Mouse (Mus musculus) limb, embryonic 14.5 days (tissue): Measurements from ENCODE around the gene Lrrfip1. TPM values are rescaled to one million over a fixed set of nuclear protein-coding genes. Genes with fewer than 3 reads are reported as not detected.

Source experiments
- ATAC-seq: fragments of 200-750 bp; cut with Nextera tagmentation; 2 replicates; pipeline ENCODE4 v1.8.0; 2017; ENCODE audit warnings: low read depth, moderate number of reproducible peaks, moderate TSS enrichment; ENCODE audit not compliant: low FRiP score
- DNase-seq: peaks from one replicate; pipeline ENCODE4 v3.0.0-alpha.2; 2015; ENCODE audit warnings: low spot score
- H3K27ac ChIP-seq: fragments of 300-500 bp; sonication (generic); replicated peaks from 2 replicates; pipeline ENCODE4 v1.5.1; 2014; ENCODE audit warnings: low read depth, mild to moderate bottlenecking, low read length, moderate library complexity, mixed read lengths
- H3K27me3 ChIP-seq: fragments of 300-500 bp; sonication (generic); 2 replicates; pipeline ENCODE4 v1.6.1; 2014; ENCODE audit warnings: low read length, mixed read lengths; ENCODE audit not compliant: control insufficient read depth, insufficient read depth
- H3K36me3 ChIP-seq: fragments of 300-500 bp; sonication (generic); 2 replicates; pipeline ENCODE4 v1.6.1; 2014; ENCODE audit warnings: mild to moderate bottlenecking, low read length, moderate library complexity, mixed read lengths; ENCODE audit not compliant: control insufficient read depth, insufficient read depth
- H3K4me1 ChIP-seq: fragments of 300-500 bp; sonication (generic); 2 replicates; pipeline ENCODE4 v1.6.1; 2014; ENCODE audit warnings: antibody characterized with exemption, low read length, mixed read lengths; ENCODE audit not compliant: control insufficient read depth, insufficient read depth
- H3K4me2 ChIP-seq: fragments of 300-500 bp; sonication (generic); replicated peaks from 2 replicates; pipeline ENCODE4 v1.6.1; 2014; ENCODE audit warnings: low read depth, mild to moderate bottlenecking, low read length, moderate library complexity; ENCODE audit not compliant: severe bottlenecking
- H3K4me3 ChIP-seq: fragments of 300-500 bp; sonication (generic); replicated peaks from 2 replicates; pipeline ENCODE4 v1.5.1; 2014; ENCODE audit warnings: low read length
- H3K9ac ChIP-seq: fragments of 300-500 bp; sonication (generic); 2 replicates; pipeline ENCODE4 v1.6.1; 2014; ENCODE audit warnings: mild to moderate bottlenecking, low read depth, low read length, moderate library complexity; ENCODE audit not compliant: severe bottlenecking
- H3K9me3 ChIP-seq: fragments of 300-500 bp; sonication (generic); 2 replicates; pipeline ENCODE4 v1.6.1; 2016; ENCODE audit warnings: low read length; ENCODE audit not compliant: control insufficient read depth
- POLR2A ChIP-seq: fragments of 200-500 bp; IDR thresholded peaks from 2 replicates; pipeline ENCODE4 v1.8.0; 2012; ENCODE audit warnings: inconsistent platforms, mild to moderate bottlenecking, moderate library complexity, borderline replicate concordance; ENCODE audit not compliant: insufficient read depth, insufficient read length; ENCODE audit errors: extremely low read depth
- WGBS: fragments of 180-500 bp; shearing (Covaris S2); extraction: QIAGEN DNeasy Blood & Tissue Kit; methylation state at CpG from one replicate; pipeline ENCODE4 v1.1.7; 2014; 5-methylcytosine and 5-hydroxymethylcytosine counted together
- polyA plus RNA-seq, 2 experiments: library from polyadenylated mRNA; depleted of rRNA in 1 of 2; stranded (reverse) in 1 of 2; unstranded in 1 of 2; fragments of >200 nt; fragmentation: Nextera tagmentation in 1 of 2; extraction: Ambion mirVana in 1 of 2; gene quantifications; 2 replicates each; pipeline versions ENCODE4 v1.2.1 to v1.2.3; 2012 to 2014

Gene Lrrfip1
- polyA plus RNA-seq, 2 experiments: 41.6 to 44.3 TPM

- no peak within 1 kb of the TSS for H3K4me2 ChIP-seq
- H3K27ac ChIP-seq: no peak within 1 kb of the TSS
- 63% methylated on average over 20 of the region's 20 CpGs for WGBS
- no peaks in the 10 kb centered on the region for H3K9me3 ChIP-seq
- no peak within 1 kb of the TSS for H3K4me3 ChIP-seq
- H3K4me1 ChIP-seq: no peaks in the 10 kb centered on the region
- no peaks in the 10 kb centered on the region for H3K36me3 ChIP-seq
- TF ChIP-seq POLR2A: no peak
- H3K27me3 ChIP-seq: no peaks in the 10 kb centered on the region
- DNase-seq: no peak
- no peak for ATAC-seq
- no peak within 1 kb of the TSS for H3K9ac ChIP-seq
These were observed 146.3 kb downstream of the Lrrfip1 start, which contains the start of gene Rbm44 for GRCm38 (mm10) chr1:91144813-91145212. TSS of gene Rbm44 (plus strand) at chr1:91145089.

GRCm38 (mm10) chr1:91151509-91151908 is 153.0 kb downstream of the Lrrfip1 start:
- no peaks in the 10 kb centered on the region for H3K27me3 ChIP-seq
- no peak overlapping the region for H3K27ac ChIP-seq
- no peak overlapping the region for H3K9ac ChIP-seq
- H3K4me1 ChIP-seq: no peaks in the 10 kb centered on the region
- no peak for ATAC-seq
- no peaks in the 10 kb centered on the region for H3K9me3 ChIP-seq
- WGBS: 78% methylated on average over 2 of the region's 2 CpGs
- TF ChIP-seq POLR2A: no peak
- DNase-seq: no peak
- no peak overlapping the region for H3K4me2 ChIP-seq
- H3K36me3 ChIP-seq: no peaks in the 10 kb centered on the region
- no peak overlapping the region for H3K4me3 ChIP-seq

- Histone ChIP-seq H3K36me3 (no peaks in the 10 kb centered on the region), H3K4me1 (no peaks in the 10 kb centered on the region), H3K9me3 (no peaks in the 10 kb centered on the region), H3K4me3 (no peak overlapping the region), H3K4me2 (no peak overlapping the region), H3K9ac (no peak overlapping the region), H3K27me3 (no peaks in the 10 kb centered on the region), H3K27ac (no peak overlapping the region)
- ATAC-seq (no peak), DNase-seq (no peak)
- no peak for TF ChIP-seq POLR2A
- 77% methylated on average over 6 of the region's 6 CpGs for WGBS
These were observed 168.3 kb downstream of the Lrrfip1 start for GRCm38 (mm10) chr1:91166798-91167197.

- no peak overlapping the region for H3K27ac ChIP-seq
- no peak for ATAC-seq
- DNase-seq: no peak
- H3K4me1 ChIP-seq: no peaks in the 10 kb centered on the region
- no peaks in the 10 kb centered on the region for H3K9me3 ChIP-seq
- H3K4me3 ChIP-seq: no peak overlapping the region
- no peaks in the 10 kb centered on the region for H3K27me3 ChIP-seq
- 84% methylated on average over 4 of the region's 4 CpGs for WGBS
- no peak for TF ChIP-seq POLR2A
- no peak overlapping the region for H3K9ac ChIP-seq
- H3K4me2 ChIP-seq: no peak overlapping the region
- no peaks in the 10 kb centered on the region for H3K36me3 ChIP-seq
These were observed 170.6 kb downstream of the Lrrfip1 start for GRCm38 (mm10) chr1:91169157-91169556.

GRCm38 (mm10) chr1:91174796-91175195 is 176.3 kb downstream of the Lrrfip1 start:
- Histone ChIP-seq H3K9me3 (no peaks in the 10 kb centered on the region), H3K27ac (no peak overlapping the region), H3K27me3 (peaks cover 6% of the 10 kb centered on the region; the same call in 1 of the 2 replicates), H3K4me2 (no peak overlapping the region), H3K4me1 (peaks cover 4% of the 10 kb centered on the region), H3K9ac (no peak overlapping the region), H3K36me3 (no peaks in the 10 kb centered on the region), H3K4me3 (no peak overlapping the region)
- TF ChIP-seq POLR2A: no peak
- no peak for DNase-seq
- WGBS: 94% methylated on average over 5 of the region's 5 CpGs
- no peak for ATAC-seq

GRCm38 (mm10) chr1:91176026-91176425 is 177.5 kb downstream of the Lrrfip1 start:
- Histone ChIP-seq H3K9ac (no peak overlapping the region), H3K27ac (no peak overlapping the region), H3K27me3 (peaks cover 16% of the 10 kb centered on the region; the same call in 1 of the 2 replicates), H3K4me3 (no peak overlapping the region), H3K36me3 (no peaks in the 10 kb centered on the region), H3K4me1 (peaks cover 9% of the 10 kb centered on the region), H3K9me3 (no peaks in the 10 kb centered on the region), H3K4me2 (no peak overlapping the region)
- ATAC-seq (no peak), DNase-seq (no peak)
- 54% methylated on average over 3 of the region's 3 CpGs for WGBS
- TF ChIP-seq POLR2A: no peak
